Mouse (Mus musculus): ENCODE data around the gene Gm28308.

Gm28308 gene

GRCm38 (mm10) chr6:52213119-52213986 lies at the start of gene Gm28308, which contains the start of gene Hoxa3:
Gene Gm28308 (minus strand): TSS chr6:52213339.
Gene Hoxa3 (minus strand): TSS chr6:52213336.
- DNase-seq, result no peak

- DNase-seq, result peak; percentile 36
Observed at GRCm38 (mm10) chr6:52262463-52263320, 49.6 kb upstream of the Gm28308 start.

GRCm38 (mm10) chr6:52261751-52262462 lies 48.8 kb upstream of the Gm28308 start:
- peak; percentile 11 for DNase-seq

- peak; percentile 18 for DNase-seq
Observed at GRCm38 (mm10) chr6:52260654-52261575, 47.8 kb upstream of the Gm28308 start, which contains the start of gene Hoxa13. Gene Hoxa13 (minus strand): TSS chr6:52260880.

- DNase-seq, result no peak
Observed at GRCm38 (mm10) chr6:52259811-52260261, 46.7 kb upstream of the Gm28308 start.

GRCm38 (mm10) chr6:52259081-52259790 lies 46.1 kb upstream of the Gm28308 start:
- DNase-seq, result no peak

GRCm38 (mm10) chr6:52256956-52257355 lies 43.8 kb upstream of the Gm28308 start:
- DNase-seq, result peak; percentile 82

- peak; percentile 53 for DNase-seq
Observed at GRCm38 (mm10) chr6:52253511-52254500, 40.7 kb upstream of the Gm28308 start.

- peak; percentile 49 for DNase-seq
Observed at GRCm38 (mm10) chr6:52252775-52253376, 39.7 kb upstream of the Gm28308 start.

GRCm38 (mm10) chr6:52252016-52252774 lies 39.1 kb upstream of the Gm28308 start:
- peak; percentile 36 for DNase-seq

GRCm38 (mm10) chr6:52251177-52251879 lies 38.2 kb upstream of the Gm28308 start:
- DNase-seq, result no peak

- no peak for DNase-seq
Observed at GRCm38 (mm10) chr6:52249826-52250225, 36.7 kb upstream of the Gm28308 start.

- DNase-seq, result no peak
Observed at GRCm38 (mm10) chr6:52249415-52249738, 36.2 kb upstream of the Gm28308 start.

- DNase-seq, result no peak
Observed at GRCm38 (mm10) chr6:52248638-52249414, 35.7 kb upstream of the Gm28308 start.

- no peak for DNase-seq
Observed at GRCm38 (mm10) chr6:52247766-52248637, 34.9 kb upstream of the Gm28308 start.

- no peak for DNase-seq
Observed at GRCm38 (mm10) chr6:52246916-52247315, 33.8 kb upstream of the Gm28308 start.

Measured in retina, postnatal 1 day (tissue).